Mouse (Mus musculus): ENCODE data around the gene Zfp142. TPM values are rescaled to one million over a fixed set of nuclear protein-coding genes. Genes with fewer than 3 reads are reported as not detected.
A peak's percentile ranks its signal among the peaks of the same experiment; 100 is the strongest.

Gene Zfp142
- 8.7 and 9.6 TPM in 2 replicates for polyA plus RNA-seq (2016; fragmentation: Nextera tagmentation; extraction: Ambion mirVana)

DNA sequence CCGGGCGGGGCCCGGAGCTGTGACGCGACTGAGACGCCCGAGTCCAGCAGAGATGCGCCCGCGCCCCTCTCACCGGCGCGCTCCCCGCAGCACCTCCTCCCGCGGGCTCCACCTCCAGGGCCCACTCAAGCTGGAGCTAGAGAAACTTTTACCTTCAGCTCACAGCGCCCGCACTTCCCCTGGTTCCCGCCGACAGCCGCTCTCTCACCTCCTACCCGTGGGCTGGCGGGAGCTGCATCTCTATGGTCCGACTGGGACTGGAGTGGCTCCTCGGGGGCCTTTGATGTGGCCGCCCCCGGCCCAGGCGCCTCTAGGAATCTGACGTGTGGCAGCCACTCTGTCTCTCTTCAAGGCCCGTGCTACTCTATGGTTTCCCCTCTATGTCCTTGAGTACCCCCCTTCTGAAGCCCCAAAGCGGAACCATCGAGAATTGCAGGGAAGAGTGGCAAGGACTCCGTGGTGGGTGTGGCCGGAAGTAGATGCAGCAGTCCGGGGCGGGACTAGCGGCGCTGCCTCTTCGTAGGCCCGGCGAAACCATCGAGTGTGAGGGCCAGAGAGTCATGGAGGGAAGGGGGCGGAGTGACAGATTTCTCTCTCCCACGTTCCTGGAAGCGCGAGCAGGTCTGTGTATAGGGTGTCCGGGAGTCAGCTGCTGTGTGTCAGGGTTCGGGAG is at the start of gene Zfp142, which contains the start of gene Bcs1l:
Gene Zfp142 (minus strand): TSS at position 474 of the 673 bp plus-strand sequence.
Gene Bcs1l (plus strand): TSS at position 517 of the 673 bp plus-strand sequence.
- H3K27ac ChIP-seq, result peak within 1 kb of the TSS; percentile 90
- under 1% methylated on average over 48 of the region's 48 CpGs for WGBS
- no peaks in the 10 kb centered on the region for H3K9me3 ChIP-seq
- peak within 1 kb of the TSS; percentile 94 for H3K4me3 ChIP-seq
- DNase-seq (ENCODE audit: low spot score), result peak; percentile 99
- no peaks in the 10 kb centered on the region for H3K27me3 ChIP-seq (ENCODE audit: insufficient read depth, poor library complexity, severe bottlenecking)
- H3K36me3 ChIP-seq, result peaks cover 50% of the 10 kb centered on the region
- peaks cover 24% of the 10 kb centered on the region for H3K4me1 ChIP-seq (replicated peaks)

DNA sequence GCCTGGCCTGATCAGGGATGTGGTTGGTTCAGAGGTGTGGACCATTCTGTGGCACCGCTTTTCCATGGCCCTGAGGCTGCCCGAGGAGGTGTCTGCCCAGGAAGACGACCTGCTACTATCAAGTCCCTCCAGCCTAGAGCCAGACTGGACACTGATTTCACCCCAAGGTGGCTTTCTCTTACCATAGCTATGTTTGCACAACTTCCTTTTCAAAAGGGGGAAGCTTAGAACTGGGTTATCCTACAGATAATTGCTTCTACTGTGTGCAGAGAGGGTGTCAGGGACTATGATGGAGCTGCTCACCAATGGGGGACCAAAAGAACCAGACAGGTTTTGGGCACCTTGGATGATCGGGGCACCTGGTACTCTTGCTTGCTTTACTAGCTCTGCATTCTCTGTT is 44.7 kb upstream of the Zfp142 start:
- Histone ChIP-seq H3K4me1 (replicated peaks) (peaks cover 7% of the 10 kb centered on the region), H3K9me3 (no peaks in the 10 kb centered on the region)
- WGBS, result 84% methylated on average over 4 of the region's 4 CpGs

DNA sequence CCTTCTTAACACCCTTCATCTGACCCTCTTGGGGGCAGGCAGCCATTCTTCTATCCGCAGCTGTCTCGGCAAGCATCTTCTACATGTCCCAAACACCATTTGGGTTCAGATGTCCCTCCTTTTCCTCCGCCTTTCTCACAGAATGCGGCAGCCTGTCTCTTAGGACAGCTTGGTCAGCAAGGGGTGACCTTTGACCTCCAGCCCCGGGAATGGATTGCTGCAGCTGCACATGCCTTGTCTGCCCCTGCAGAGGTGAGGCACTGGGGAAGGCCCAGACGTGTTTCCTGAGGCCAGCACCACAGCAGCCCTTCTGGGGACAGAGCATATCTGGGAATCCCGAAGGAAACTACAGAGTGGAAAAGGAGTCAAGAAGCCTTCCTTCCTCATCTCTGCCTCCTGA is 40.0 kb upstream of the Zfp142 start:
- Histone ChIP-seq H3K4me1 (replicated peaks) (peaks cover 10% of the 10 kb centered on the region), H3K27me3 (ENCODE audit: insufficient read depth, poor library complexity, severe bottlenecking) (no peaks in the 10 kb centered on the region), H3K4me3 (no peak overlapping the region), H3K9me3 (no peaks in the 10 kb centered on the region), H3K27ac (peak overlapping the region; percentile 59; the same call in 1 of the 2 replicates), H3K36me3 (peaks cover 49% of the 10 kb centered on the region)
- 26% methylated on average over 7 of the region's 7 CpGs for WGBS
- DNase-seq (ENCODE audit: low spot score), result peak; percentile 42

More for the DNA sequence above, 44.7 kb upstream of the Zfp142 start:
- Histone ChIP-seq H3K27ac (no peak overlapping the region), H3K36me3 (peaks cover 40% of the 10 kb centered on the region), H3K27me3 (ENCODE audit: insufficient read depth, poor library complexity, severe bottlenecking) (no peaks in the 10 kb centered on the region), H3K4me3 (no peak overlapping the region)
- no peak for DNase-seq (ENCODE audit: low spot score)

DNA sequence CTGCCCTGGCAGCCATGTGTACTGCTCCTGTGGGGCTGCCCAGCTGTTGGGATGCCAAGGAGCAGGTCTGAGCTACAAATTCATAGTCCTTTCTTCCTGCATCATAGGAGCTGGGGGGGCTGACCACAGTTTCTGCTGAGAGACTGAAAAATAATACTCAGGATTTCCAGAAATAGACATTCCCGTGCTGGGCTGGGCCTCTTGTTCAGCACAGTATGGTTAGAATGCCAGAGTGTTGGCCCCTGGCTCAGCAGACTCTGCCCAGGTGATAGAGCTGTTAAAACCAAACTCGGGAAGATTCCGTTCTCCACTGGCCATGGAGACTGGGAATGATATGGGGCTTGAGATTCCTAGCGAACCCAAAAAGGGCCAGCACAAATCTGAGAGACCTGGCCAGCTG is 38.0 kb upstream of the Zfp142 start:
- Histone ChIP-seq H3K27ac (no peak overlapping the region), H3K4me3 (no peak overlapping the region), H3K4me1 (replicated peaks) (peaks cover 10% of the 10 kb centered on the region), H3K36me3 (peaks cover 61% of the 10 kb centered on the region), H3K27me3 (ENCODE audit: insufficient read depth, poor library complexity, severe bottlenecking) (no peaks in the 10 kb centered on the region), H3K9me3 (no peaks in the 10 kb centered on the region)
- DNase-seq (ENCODE audit: low spot score), result no peak
- 89% methylated on average over 4 of the region's 4 CpGs for WGBS

DNA sequence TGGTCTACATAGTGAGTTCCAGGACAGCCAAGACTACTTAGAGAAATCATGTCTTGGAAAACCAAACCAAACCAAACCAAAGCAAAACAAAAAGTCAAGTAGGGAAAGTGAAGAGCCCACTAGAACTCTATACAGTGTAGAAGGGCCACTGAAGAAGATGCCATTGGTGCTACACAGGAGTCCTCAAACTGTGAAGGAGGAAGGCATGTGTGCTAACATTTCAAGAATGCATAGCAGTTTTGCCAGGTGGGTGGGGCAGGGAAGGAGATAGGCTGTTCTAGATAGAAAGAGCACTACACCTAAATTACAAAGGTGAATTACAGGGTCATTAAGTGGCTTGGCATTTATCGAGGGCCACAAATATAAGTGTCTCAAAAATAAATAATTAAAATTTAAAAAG is 36.1 kb upstream of the Zfp142 start:
- no peaks in the 10 kb centered on the region for H3K27me3 ChIP-seq (ENCODE audit: insufficient read depth, poor library complexity, severe bottlenecking)
- no peak for DNase-seq (ENCODE audit: low spot score)

DNA sequence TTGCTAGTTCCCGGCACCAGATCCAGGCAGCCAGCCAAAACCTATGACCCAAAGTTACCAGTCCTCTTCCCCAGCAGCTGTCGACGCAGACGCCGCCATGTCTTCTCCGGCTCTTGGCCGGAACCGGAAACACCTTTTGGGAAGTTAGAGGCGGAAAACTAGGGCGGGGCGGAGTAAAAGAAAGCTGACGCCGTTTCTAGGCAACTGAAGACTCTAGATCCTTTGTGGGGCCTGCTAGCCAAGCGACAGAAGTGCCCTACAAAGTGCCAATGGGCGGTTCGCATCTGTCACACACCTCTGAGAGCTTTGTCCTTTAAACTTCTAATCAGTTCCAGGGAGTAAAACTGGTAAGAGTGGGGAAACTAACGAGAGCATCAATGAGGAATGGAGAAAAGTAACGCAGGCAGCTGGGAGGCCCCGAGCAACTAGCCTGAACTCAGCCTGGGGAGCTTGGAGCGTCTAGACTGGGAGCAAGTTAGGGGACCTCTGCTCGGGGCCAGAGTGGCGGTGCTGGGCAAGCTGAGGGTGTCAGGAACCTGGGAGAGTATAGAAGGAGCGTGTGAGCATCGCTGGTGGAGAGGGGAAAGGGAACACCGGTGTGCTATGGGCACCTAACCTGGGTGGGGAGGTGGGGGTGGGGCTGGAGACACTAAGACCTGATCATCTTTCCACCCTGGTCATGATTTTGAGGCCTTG is 13.4 kb upstream of the Zfp142 start, which contains the start of the genes Rnf25 and Stk36:
Gene Rnf25 (minus strand): TSS at position 131 of the 696 bp plus-strand sequence.
Gene Stk36 (plus strand): TSS at position 179 of the 696 bp plus-strand sequence.
- peak within 1 kb of the TSS; percentile 93 for H3K4me3 ChIP-seq
- DNase-seq (ENCODE audit: low spot score), result peak; percentile 89
- 9% methylated on average over 25 of the region's 25 CpGs for WGBS
- peak within 1 kb of the TSS; percentile 83 for H3K27ac ChIP-seq
- H3K36me3 ChIP-seq, result peaks cover 53% of the 10 kb centered on the region
- no peaks in the 10 kb centered on the region for H3K9me3 ChIP-seq
- H3K4me1 ChIP-seq (replicated peaks), result peaks cover 19% of the 10 kb centered on the region
- H3K27me3 ChIP-seq (ENCODE audit: insufficient read depth, poor library complexity, severe bottlenecking), result no peaks in the 10 kb centered on the region

More for the DNA sequence above, 36.1 kb upstream of the Zfp142 start:
- WGBS, result 93% methylated on average over 1 of the region's 1 CpGs
- Histone ChIP-seq H3K4me3 (no peak overlapping the region), H3K9me3 (no peaks in the 10 kb centered on the region), H3K36me3 (peaks cover 61% of the 10 kb centered on the region), H3K4me1 (replicated peaks) (peaks cover 10% of the 10 kb centered on the region), H3K27ac (no peak overlapping the region)

DNA sequence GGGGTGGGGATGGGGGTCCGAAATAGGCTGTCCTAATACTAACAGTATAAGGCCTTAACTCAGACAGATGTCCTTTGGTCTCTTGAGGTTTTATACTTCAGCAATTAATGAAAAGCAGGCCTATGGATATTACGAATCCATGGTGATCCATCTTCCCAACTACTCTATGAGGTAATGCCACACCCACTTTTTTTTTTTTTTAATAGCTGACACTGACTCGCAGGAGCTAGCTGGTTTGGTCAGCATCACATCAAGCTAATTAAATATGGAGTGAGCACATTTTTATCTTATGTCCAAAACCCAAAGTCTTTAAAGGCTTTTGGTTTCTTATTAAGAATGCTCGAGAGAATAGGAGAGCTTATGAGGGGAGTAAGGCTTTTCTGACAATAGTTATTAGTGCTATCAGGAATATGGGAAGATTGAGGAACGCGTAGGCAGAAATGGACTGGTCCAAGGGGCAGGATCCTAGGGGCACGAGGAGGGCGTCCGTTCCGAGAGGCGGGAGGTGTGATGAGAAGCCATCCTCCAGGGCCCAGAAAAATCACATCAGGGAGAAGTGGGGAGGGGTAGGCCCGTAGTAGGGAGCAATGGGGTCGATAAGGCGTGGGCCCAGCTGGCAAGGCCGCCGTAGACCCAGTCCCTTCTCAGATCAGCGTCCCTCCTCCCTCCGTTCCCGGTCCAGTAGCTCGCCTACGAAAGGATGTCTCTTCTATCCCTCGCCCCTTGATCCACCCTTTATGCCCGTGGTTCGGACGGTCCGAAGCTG is 12.6 kb upstream of the Zfp142 start:
- H3K27me3 ChIP-seq (ENCODE audit: insufficient read depth, poor library complexity, severe bottlenecking), result no peaks in the 10 kb centered on the region
- H3K4me1 ChIP-seq (replicated peaks), result peaks cover 19% of the 10 kb centered on the region
- WGBS, result 10% methylated on average over 26 of the region's 26 CpGs
- H3K4me3 ChIP-seq, result peak overlapping the region; percentile 93
- DNase-seq (ENCODE audit: low spot score), result no peak
- H3K27ac ChIP-seq, result peak overlapping the region; percentile 83
- peaks cover 56% of the 10 kb centered on the region for H3K36me3 ChIP-seq
- no peaks in the 10 kb centered on the region for H3K9me3 ChIP-seq

DNA sequence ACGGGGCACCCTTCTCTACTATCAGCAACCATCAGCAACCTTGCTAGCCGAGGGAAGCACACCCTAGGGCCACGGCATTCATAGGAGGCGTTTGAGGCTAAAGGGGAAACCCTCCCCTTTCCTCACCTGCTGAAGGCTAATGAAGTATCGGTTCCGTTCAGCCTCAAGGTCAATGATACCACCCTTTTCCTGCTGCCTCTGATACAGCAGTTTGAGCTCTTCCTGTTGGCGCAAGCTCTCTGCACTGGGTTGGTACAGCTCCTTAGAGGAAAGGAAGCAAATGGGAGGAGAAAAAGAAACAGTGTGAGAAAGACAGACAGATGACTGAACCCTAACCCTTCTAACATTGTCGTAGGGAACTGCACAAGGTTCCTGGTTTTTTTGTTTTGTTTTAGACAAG is 6.4 kb upstream of the Zfp142 start:
- H3K27me3 ChIP-seq (ENCODE audit: insufficient read depth, poor library complexity, severe bottlenecking), result no peaks in the 10 kb centered on the region
- no peaks in the 10 kb centered on the region for H3K9me3 ChIP-seq
- H3K4me1 ChIP-seq (replicated peaks), result no peaks in the 10 kb centered on the region; the same call in 1 of the 2 replicates
- DNase-seq (ENCODE audit: low spot score), result no peak
- WGBS, result 89% methylated on average over 8 of the region's 8 CpGs
- H3K27ac ChIP-seq, result no peak overlapping the region
- no peak overlapping the region for H3K4me3 ChIP-seq
- H3K36me3 ChIP-seq, result peaks cover 92% of the 10 kb centered on the region

DNA sequence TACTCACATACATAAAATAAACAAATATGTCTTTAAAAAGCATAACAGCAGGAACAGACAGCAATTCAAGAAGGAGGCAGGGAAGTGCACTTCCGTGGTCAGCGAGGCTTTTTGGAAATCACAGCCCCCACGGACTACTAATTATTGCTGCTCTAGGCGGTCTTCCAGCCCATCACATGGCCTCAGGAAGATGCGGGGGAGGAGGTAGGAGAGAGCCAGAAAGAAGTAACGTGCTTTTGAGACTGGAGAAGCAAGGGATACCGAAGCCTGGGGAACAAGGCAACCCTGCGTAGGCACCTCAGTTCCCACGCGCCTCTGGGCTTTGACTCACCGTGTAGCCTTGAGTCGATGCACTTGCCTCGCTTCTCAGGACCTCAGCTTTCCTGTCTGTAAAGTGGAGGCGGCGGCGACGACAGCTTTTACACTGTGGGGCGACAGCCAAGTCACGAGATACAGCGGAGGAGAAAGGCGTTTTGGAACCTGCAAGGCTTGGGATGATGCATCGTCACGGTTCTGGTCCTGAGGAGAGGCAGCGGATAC is 743 bp downstream of the Zfp142 start:
- under 1% methylated on average over 24 of the region's 24 CpGs for WGBS
- H3K4me1 ChIP-seq (replicated peaks), result peaks cover 24% of the 10 kb centered on the region
- H3K36me3 ChIP-seq, result peaks cover 52% of the 10 kb centered on the region

DNA sequence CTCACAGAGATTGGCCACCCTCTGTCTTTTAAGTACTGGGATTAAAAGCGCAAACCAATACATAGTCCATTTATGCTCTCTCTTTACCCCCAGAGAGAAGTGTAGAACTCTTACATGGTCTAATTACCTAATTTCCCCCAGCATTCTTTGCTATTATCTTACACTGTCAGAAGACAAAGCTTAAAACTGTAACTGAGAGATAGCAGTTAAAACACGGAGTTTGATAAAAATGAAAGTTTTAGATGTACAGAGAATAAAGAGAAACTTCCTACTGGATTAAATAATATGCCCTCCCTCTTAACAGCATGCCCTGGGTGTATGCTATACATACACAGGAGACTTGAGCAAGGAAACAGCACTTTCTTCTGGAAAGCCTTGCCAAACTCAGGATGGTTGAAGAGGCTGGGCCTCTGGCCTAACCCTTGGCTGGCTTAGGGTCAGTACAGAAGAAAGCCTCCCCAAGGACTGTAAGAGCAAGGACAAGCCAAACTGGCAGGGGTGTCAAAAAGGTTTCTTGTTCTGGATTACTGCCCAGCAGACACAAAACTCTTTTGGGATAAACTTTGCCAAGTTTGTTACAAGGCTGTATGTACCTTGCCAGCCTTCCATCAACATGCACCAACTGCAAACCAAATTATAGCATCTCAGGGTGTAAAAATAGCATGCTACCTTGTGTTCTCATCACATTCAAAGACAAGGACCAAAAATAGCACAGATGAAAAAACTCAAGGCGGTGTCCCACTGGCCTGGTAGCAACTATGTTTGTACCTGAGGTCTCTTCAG is 3.2 kb downstream of the Zfp142 start:
- Histone ChIP-seq H3K36me3 (peaks cover 49% of the 10 kb centered on the region), H3K9me3 (no peaks in the 10 kb centered on the region), H3K4me3 (no peak overlapping the region), H3K27ac (no peak overlapping the region), H3K4me1 (replicated peaks) (peaks cover 24% of the 10 kb centered on the region), H3K27me3 (ENCODE audit: insufficient read depth, poor library complexity, severe bottlenecking) (no peaks in the 10 kb centered on the region)
- DNase-seq (ENCODE audit: low spot score), result no peak
- WGBS, result 92% methylated on average over 3 of the region's 3 CpGs

More for the DNA sequence above, 743 bp downstream of the Zfp142 start:
- peak overlapping the region; percentile 94 for H3K4me3 ChIP-seq
- H3K27ac ChIP-seq, result peak overlapping the region; percentile 90
- no peaks in the 10 kb centered on the region for H3K27me3 ChIP-seq (ENCODE audit: insufficient read depth, poor library complexity, severe bottlenecking)
- DNase-seq (ENCODE audit: low spot score), result no peak
- no peaks in the 10 kb centered on the region for H3K9me3 ChIP-seq

DNA sequence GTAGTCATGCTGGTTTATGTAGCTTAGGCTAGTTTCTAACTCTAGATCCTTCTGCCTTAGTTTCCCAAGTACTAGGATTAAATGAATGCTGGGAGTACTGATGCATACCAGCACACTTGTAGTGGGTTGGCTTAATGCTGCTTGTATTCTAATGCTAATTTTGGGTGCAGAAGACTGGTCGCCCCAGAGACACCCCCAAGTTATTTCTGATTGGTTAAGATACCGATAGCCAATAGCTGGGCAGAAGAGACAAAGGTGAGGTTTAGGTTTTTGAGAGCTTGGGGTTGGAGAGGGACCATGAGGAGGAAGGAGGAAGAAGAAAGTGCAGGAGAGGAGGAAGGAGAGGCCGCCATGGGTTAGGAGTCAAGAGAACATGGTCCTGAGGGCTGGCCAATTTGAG is 5.4 kb downstream of the Zfp142 start:
- Histone ChIP-seq H3K4me3 (no peak overlapping the region), H3K4me1 (replicated peaks) (peaks cover 17% of the 10 kb centered on the region), H3K36me3 (peaks cover 67% of the 10 kb centered on the region), H3K27ac (no peak overlapping the region), H3K9me3 (no peaks in the 10 kb centered on the region), H3K27me3 (ENCODE audit: insufficient read depth, poor library complexity, severe bottlenecking) (no peaks in the 10 kb centered on the region)
- no peak for DNase-seq (ENCODE audit: low spot score)
- WGBS, result 76% methylated on average over 3 of the region's 3 CpGs
